Mouse (Mus musculus) kidney, embryonic 15.5 days (tissue): Measurements from ENCODE around the gene Ugt1a10. TPM values are rescaled to one million over a fixed set of nuclear protein-coding genes. Genes with fewer than 3 reads are reported as not detected.
"Not testable (repeated sequence)": the region's sequence is repeated elsewhere in the genome, so short reads cannot be mapped to it uniquely, and the experiment has no call there.

Source experiments
- ATAC-seq: fragments of 200-750 bp; cut with Nextera tagmentation; replicated peaks from 2 replicates; pipeline ENCODE4 v1.8.0; 2017; ENCODE audit warnings: moderate TSS enrichment; ENCODE audit not compliant: low FRiP score
- H3K27ac ChIP-seq: fragments of 300-500 bp; sonication (generic); 2 replicates; pipeline ENCODE4 v1.5.1; 2015; ENCODE audit warnings: mild to moderate bottlenecking, inconsistent platforms
- H3K27me3 ChIP-seq: fragments of 300-500 bp; sonication (generic); 2 replicates; pipeline ENCODE4 v1.6.1; 2015; ENCODE audit warnings: inconsistent platforms
- H3K36me3 ChIP-seq: fragments of 300-500 bp; sonication (generic); 2 replicates; pipeline ENCODE4 v1.6.1; 2015; ENCODE audit warnings: inconsistent platforms
- H3K4me1 ChIP-seq: fragments of 300-500 bp; sonication (generic); 2 replicates; pipeline ENCODE4 v1.6.1; 2015; ENCODE audit warnings: inconsistent platforms
- H3K4me2 ChIP-seq: fragments of 300-500 bp; sonication (generic); 2 replicates; pipeline ENCODE4 v1.6.1; 2015; ENCODE audit warnings: moderate library complexity, mild to moderate bottlenecking, inconsistent platforms
- H3K4me3 ChIP-seq: fragments of 300-500 bp; sonication (generic); replicated peaks from 2 replicates; pipeline ENCODE4 v1.5.1; 2015; ENCODE audit warnings: mild to moderate bottlenecking, inconsistent platforms
- H3K9ac ChIP-seq: fragments of 300-500 bp; sonication (generic); 2 replicates; pipeline ENCODE4 v1.6.1; 2015; ENCODE audit warnings: mild to moderate bottlenecking, inconsistent platforms
- H3K9me3 ChIP-seq: fragments of 300-500 bp; sonication (generic); replicated peaks from 2 replicates; pipeline ENCODE4 v1.6.1; 2016; ENCODE audit warnings: inconsistent platforms
- WGBS: fragments of 180-500 bp; shearing (Covaris S2); methylation state at CpG from one replicate; pipeline ENCODE4 v1.1.7; 2015; ENCODE audit warnings: mixed read lengths; 5-methylcytosine and 5-hydroxymethylcytosine counted together
- polyA plus RNA-seq: library from polyadenylated mRNA; unstranded; fragments of >200 nt; fragmentation: Nextera tagmentation; extraction: Ambion mirVana; gene quantifications from 2 replicates; pipeline ENCODE4 v1.2.1, GENCODE M21; 2015

Gene Ugt1a10
- polyA plus RNA-seq: 17.5 TPM in 2 replicates

DNA sequence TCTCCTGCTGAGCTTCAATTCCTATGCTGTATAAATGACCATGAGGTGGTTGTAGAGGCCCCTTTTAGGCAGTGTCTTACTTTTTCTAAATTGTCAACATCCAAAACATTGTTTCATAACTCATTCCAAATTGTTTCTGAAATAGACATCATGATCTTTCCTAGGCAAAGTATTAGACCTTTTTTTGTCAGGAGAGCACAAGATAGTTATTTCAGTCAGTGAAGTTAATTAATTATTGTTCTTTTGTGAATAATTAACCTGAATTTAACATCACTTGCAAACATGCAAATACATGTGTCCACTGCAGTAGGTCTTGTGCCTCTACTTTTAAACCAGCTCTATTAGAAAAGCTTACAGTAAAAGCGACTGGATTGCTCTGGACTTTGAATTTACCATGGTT lies at the start of gene Ugt1a10:
Ugt1a10 (plus strand) TSS at position 301 of the 400 bp plus-strand sequence.
- WGBS: 78% methylated on average over 1 of the region's 1 CpGs
- H3K36me3 ChIP-seq: no peaks in the 10 kb centered on the region
- ATAC-seq: no peak
- no peak within 1 kb of the TSS for H3K9ac ChIP-seq
- H3K4me1 ChIP-seq: no peaks in the 10 kb centered on the region
- H3K27me3 ChIP-seq: no peaks in the 10 kb centered on the region
- H3K9me3 ChIP-seq: no peaks in the 10 kb centered on the region
- no peak within 1 kb of the TSS for H3K4me3 ChIP-seq
- H3K4me2 ChIP-seq: no peak within 1 kb of the TSS
- H3K27ac ChIP-seq: peak within 1 kb of the TSS; percentile 62

DNA sequence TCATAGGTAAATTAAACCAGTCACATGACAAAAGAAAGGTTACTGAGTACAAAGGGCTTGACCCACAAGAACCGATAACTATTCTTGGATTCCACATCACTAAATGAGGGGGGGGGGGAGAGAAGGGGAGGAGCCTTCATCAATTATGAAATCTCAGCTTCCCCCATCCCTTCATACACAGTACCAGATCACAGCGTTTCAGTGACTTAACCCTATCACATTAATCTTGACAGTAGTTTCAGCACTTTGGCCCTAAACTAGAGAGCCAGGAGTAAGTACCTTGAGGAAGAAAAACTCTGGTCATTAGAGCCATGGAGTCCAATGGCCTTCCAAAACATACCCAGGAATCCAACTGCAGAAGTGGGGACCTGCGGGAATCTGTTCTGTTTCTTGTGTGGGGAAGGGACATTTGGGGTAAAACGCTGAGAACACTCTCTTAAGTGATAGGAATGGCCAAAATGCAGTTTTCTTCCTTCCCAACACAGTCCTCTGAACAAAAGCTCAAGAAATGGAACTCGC lies 47.4 kb upstream of the Ugt1a10 start:
- Histone ChIP-seq H3K27me3 (no peaks in the 10 kb centered on the region), H3K36me3 (peaks cover 30% of the 10 kb centered on the region), H3K4me2 (peak overlapping the region; percentile 62), H3K27ac (peak overlapping the region; percentile 94), H3K4me3 (peak overlapping the region; percentile 75), H3K9ac (peak overlapping the region; percentile 87), H3K4me1 (0 out of 2 replicates have a peak, but pooled peaks cover 5% of the 10 kb centered on the region), H3K9me3 (no peaks in the 10 kb centered on the region)
- peak; percentile 61 for ATAC-seq
- WGBS: 3% methylated on average over 5 of the region's 5 CpGs

DNA sequence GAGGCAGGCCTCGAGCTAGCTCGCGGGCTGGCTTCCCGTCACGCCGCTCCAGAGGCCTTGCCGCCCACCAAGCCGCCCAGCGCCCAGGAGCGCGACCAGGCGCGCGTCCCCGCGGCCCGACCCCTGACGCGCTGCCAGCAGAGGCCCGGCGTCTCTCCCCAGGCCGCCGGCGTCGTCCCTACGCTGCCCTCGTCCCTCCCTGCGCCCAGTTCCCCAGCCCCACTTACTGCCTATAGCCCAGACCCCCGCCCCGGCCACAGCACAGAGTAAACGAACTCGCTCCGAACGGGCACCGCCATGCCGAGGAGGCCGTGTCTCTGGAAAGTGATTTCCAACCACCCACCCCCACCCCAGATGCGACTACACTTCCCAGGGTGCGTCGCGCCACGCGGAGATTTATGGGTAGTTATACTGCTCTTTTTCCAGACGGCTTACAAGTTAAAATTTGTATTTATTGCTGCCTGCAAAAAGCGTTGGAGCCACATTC lies 46.9 kb upstream of the Ugt1a10 start, which contains the start of gene Usp40:
Usp40 (minus strand) TSS at position 341 of the 487 bp plus-strand sequence.
- WGBS: under 1% methylated on average over 45 of the region's 45 CpGs

DNA sequence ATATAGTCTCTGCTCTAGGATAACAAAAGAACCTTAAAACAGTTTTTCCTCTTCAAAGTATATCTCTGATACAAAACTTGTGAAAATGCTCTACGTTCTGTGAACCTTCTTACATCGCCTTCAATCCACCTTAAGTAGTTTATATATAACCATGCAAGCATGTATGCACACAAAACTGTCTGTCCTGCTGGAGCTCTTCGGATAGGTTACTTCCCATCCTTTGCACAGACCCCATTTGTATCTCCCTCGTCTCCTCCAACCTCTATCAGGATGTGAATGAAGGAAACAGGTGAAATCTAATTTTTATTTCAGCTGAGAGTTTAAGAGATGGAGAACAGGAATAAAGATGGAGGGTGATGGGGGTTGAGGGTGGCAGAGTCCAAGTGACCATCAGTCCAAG lies 46.5 kb upstream of the Ugt1a10 start:
- peak overlapping the region; percentile 75 for H3K4me3 ChIP-seq
- WGBS: 43% methylated on average over 4 of the region's 4 CpGs
- no peaks in the 10 kb centered on the region for H3K27me3 ChIP-seq
- peaks cover 20% of the 10 kb centered on the region for H3K36me3 ChIP-seq
- 0 out of 2 replicates have a peak, but pooled peaks cover 5% of the 10 kb centered on the region for H3K4me1 ChIP-seq
- 0 out of 2 replicates have a peak, but pooled peaks have one; percentile 13 for ATAC-seq
- no peaks in the 10 kb centered on the region; the same call in 1 of the 2 replicates for H3K9me3 ChIP-seq
- peak overlapping the region; percentile 94; the same call in 1 of the 2 replicates for H3K27ac ChIP-seq
- peak overlapping the region; percentile 62 for H3K4me2 ChIP-seq
- H3K9ac ChIP-seq: peak overlapping the region; percentile 87

More for the DNA sequence above, 46.9 kb upstream of the Ugt1a10 start, which contains the start of gene Usp40:
- H3K4me3 ChIP-seq: peak within 1 kb of the TSS; percentile 75
- peak within 1 kb of the TSS; percentile 87 for H3K9ac ChIP-seq
- H3K4me1 ChIP-seq: 0 out of 2 replicates have a peak, but pooled peaks cover 5% of the 10 kb centered on the region
- ATAC-seq: peak; percentile 96
- H3K27ac ChIP-seq: peak within 1 kb of the TSS; percentile 94
- no peaks in the 10 kb centered on the region for H3K9me3 ChIP-seq
- peak within 1 kb of the TSS; percentile 62 for H3K4me2 ChIP-seq
- peaks cover 25% of the 10 kb centered on the region for H3K36me3 ChIP-seq
- H3K27me3 ChIP-seq: no peaks in the 10 kb centered on the region

DNA sequence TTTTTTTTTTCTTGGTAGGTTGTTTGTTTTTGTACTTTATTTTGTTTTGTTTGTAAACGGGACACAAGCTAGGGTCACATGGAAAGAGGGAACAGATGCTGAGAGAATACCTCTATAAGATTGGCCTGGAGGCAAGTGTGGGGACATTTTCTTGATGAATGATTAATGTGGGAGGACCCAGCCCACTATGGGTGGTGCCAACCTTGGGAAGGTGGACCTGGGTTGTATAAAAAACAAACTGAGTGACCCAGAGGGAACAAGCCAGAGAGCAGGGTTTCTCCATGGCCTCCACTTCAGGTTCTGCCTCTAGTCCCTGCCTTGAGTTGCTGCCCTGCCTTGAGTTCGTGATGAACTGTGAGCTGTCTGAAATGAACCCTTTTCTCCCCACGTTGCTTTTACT lies 45.7 kb upstream of the Ugt1a10 start:
- H3K4me3 ChIP-seq: no peak overlapping the region
- 0 out of 2 replicates have a peak, but pooled peaks cover 5% of the 10 kb centered on the region for H3K4me1 ChIP-seq
- H3K36me3 ChIP-seq: peaks cover 17% of the 10 kb centered on the region
- H3K4me2 ChIP-seq: no peak overlapping the region
- no peaks in the 10 kb centered on the region for H3K27me3 ChIP-seq
- no peak overlapping the region for H3K9ac ChIP-seq
- H3K9me3 ChIP-seq: no peaks in the 10 kb centered on the region; the same call in 1 of the 2 replicates
- ATAC-seq: no peak
- WGBS: 76% methylated on average over 3 of the region's 3 CpGs
- H3K27ac ChIP-seq: no peak overlapping the region

DNA sequence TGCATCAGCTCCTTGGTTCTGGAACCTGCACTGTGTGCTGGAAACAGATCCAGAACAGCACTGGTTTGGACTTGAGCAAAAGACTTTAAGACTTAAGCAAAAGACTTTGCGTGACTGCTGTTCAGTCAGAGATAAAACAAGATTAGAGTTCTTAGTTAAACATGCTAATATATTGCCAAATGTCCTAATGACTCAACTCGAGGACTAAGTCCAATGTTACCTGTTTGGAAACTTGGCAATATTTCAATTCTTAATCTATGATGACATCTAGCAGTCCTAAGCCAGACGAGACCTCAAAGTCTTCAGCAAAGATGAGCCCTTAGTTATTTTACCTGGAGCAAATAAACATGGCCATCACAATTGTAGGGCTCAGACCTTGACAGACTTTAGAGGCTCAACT lies 41.5 kb upstream of the Ugt1a10 start:
- no peaks in the 10 kb centered on the region for H3K36me3 ChIP-seq
- no peak overlapping the region for H3K9ac ChIP-seq
- H3K4me3 ChIP-seq: no peak overlapping the region
- 0 out of 2 replicates have a peak, but pooled peaks cover 4% of the 10 kb centered on the region for H3K4me1 ChIP-seq
- no peak overlapping the region for H3K27ac ChIP-seq
- WGBS: 79% methylated on average over 3 of the region's 3 CpGs
- peaks cover 5% of the 10 kb centered on the region for H3K9me3 ChIP-seq
- ATAC-seq: no peak
- no peak overlapping the region for H3K4me2 ChIP-seq
- H3K27me3 ChIP-seq: no peaks in the 10 kb centered on the region

DNA sequence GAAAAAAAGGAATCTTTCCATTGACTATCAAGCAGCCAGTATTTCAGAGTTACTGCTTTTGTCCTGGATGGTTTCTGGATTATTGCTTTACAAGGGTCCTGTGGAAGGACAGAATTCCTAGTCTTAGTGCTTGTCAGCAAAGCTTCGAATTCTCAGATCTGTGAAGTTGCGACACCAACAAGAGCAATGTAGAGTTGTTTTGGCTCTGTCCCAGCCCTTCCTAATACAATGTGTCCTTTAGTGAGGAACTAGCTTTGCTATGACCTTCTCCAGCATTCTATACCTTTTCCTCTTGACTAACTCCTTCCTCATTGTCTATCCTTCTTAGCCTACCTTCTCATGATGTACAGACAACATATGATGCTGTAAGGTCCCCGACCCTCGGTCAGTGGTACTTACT lies 41.0 kb upstream of the Ugt1a10 start:
- WGBS: 92% methylated on average over 4 of the region's 4 CpGs
- Histone ChIP-seq H3K4me2 (no peak overlapping the region), H3K9me3 (peaks cover 5% of the 10 kb centered on the region), H3K27ac (no peak overlapping the region), H3K9ac (no peak overlapping the region), H3K4me1 (no peaks in the 10 kb centered on the region), H3K4me3 (no peak overlapping the region), H3K36me3 (no peaks in the 10 kb centered on the region), H3K27me3 (no peaks in the 10 kb centered on the region)
- no peak for ATAC-seq

DNA sequence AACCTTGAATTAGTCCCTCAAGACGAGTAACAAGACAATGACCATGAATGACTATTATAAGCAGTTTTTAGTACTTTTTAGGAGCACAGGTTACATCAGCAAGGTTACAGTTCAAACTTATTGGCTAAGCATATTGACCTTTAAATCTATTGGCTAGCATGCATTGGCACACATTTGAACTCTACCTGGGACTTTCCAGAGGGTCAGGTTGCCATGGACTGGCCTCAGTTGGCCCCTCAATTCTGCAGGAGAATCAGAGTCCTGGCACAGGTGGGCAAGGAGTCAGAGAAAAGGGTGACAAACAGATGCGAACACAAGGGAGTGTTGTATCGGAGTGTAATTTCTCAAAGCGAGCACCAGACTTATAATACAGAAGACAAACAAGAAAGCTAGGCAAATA lies 40.5 kb upstream of the Ugt1a10 start:
- Histone ChIP-seq H3K36me3 (no peaks in the 10 kb centered on the region), H3K4me3 (no peak overlapping the region), H3K27ac (no peak overlapping the region), H3K9me3 (peaks cover 5% of the 10 kb centered on the region), H3K9ac (no peak overlapping the region), H3K4me1 (no peaks in the 10 kb centered on the region), H3K4me2 (no peak overlapping the region), H3K27me3 (no peaks in the 10 kb centered on the region)
- no peak for ATAC-seq
- WGBS: 92% methylated on average over 4 of the region's 4 CpGs

DNA sequence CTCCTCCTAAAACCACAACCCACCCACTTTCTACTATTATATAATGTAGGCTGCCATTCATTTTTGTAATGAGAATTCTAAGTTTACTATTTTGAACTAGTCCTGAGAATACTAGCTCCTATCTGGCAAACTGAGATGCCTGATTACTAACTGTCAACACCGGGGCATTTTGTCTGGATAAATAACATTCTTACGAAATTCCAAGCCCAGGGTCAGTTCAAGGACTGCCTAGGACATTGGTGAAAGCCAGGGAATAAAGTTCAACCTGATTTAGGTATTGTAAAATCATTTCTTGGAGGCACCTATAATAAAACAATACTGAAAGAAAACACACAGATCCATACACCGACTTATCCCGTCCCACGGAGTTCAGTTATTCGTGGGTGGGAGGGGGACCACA lies 39.8 kb upstream of the Ugt1a10 start:
- H3K9me3 ChIP-seq: peaks cover 5% of the 10 kb centered on the region
- 93% methylated on average over 6 of the region's 6 CpGs for WGBS
- no peak overlapping the region for H3K9ac ChIP-seq
- no peak overlapping the region for H3K27ac ChIP-seq
- H3K4me2 ChIP-seq: no peak overlapping the region
- no peaks in the 10 kb centered on the region for H3K4me1 ChIP-seq
- H3K4me3 ChIP-seq: no peak overlapping the region
- no peaks in the 10 kb centered on the region for H3K27me3 ChIP-seq
- no peaks in the 10 kb centered on the region for H3K36me3 ChIP-seq
- no peak for ATAC-seq

DNA sequence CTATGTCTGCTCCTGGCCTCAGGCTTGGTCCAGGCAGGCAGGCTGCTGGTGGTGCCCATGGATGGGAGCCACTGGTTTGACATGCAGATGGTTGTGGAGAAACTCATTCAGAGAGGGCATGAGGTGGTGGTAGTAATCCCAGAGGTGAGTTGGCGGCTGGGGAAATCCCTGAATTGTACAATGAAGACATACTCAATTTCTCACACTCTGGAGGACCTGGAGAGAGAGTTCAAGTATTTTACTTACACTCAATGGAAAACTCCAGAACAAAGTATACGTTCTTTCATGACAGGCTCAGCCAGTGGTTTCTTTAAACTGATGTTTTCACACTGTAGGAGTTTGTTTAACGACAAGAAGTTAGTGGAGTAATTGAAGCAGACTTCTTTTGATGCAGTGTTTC lies 29.9 kb upstream of the Ugt1a10 start:
- H3K27ac ChIP-seq, H3K9ac ChIP-seq, H3K4me2 ChIP-seq, H3K9me3 ChIP-seq, H3K27me3 ChIP-seq, ATAC-seq, H3K36me3 ChIP-seq, H3K4me3 ChIP-seq, H3K4me1 ChIP-seq: not testable (repeated sequence)
- WGBS: 81% methylated on average over 3 of the region's 3 CpGs

DNA sequence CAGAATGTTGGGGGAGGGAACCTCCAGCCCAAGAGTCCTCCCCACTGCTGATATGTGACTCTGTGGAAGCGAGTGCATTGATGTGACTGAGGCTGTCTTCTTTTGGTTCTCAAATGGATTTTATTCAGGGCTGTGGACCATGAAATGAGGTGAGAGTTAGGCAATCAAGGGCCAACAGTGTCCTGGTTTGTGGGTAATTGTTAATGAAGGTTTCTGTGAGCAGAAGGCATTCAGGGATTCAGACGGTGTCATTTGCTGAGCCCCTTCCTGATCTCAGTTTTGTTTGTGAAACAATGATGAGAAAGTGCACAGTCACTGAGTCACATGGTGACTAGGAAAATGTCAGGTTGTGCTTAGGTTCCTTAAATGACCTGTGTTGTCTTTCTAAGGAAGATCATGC lies 12.1 kb upstream of the Ugt1a10 start:
- not testable (repeated sequence) for H3K9me3 ChIP-seq, H3K36me3 ChIP-seq, H3K4me2 ChIP-seq, H3K9ac ChIP-seq, H3K27ac ChIP-seq, H3K4me1 ChIP-seq, H3K27me3 ChIP-seq, H3K4me3 ChIP-seq
- WGBS: 31% methylated on average over 2 of the region's 2 CpGs
- ATAC-seq: peak; percentile 66

DNA sequence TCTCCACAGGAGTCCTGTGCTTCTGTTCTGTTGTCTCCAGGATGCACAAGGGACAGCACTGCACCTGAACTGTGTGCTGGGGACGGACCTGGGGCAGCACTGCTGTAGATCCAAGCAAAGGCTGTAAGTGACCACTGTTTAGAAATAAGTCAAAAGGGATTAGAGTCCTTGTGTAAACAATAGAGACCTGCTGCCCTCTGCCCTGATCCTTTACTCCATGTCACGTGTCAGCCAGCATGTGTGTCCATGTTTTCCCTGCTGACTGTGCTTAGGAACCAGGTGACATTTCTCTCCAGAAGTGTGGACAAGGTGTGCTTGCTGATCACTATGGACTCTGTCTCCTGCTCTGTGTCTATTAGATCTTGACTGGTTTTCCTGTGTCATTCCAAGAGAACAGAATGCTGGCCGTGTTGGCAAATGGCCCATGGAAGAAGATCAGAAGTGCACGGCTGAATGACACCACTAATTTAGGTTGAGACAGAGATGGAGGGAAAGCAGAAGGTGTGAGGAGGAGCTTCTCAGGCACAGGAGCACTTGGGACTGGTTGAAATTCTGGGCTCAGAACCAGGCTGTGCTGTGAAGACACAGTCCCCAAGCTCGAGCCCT lies 10.3 kb upstream of the Ugt1a10 start:
- not testable (repeated sequence) for H3K4me3 ChIP-seq, H3K36me3 ChIP-seq, H3K9ac ChIP-seq, ATAC-seq, H3K27me3 ChIP-seq, H3K9me3 ChIP-seq, H3K4me1 ChIP-seq, H3K27ac ChIP-seq, H3K4me2 ChIP-seq
- 49% methylated on average over 3 of the region's 5 CpGs for WGBS
